21 mouse cellular contexts compared by ENCODE assay signal in the genomic region with DNA sequence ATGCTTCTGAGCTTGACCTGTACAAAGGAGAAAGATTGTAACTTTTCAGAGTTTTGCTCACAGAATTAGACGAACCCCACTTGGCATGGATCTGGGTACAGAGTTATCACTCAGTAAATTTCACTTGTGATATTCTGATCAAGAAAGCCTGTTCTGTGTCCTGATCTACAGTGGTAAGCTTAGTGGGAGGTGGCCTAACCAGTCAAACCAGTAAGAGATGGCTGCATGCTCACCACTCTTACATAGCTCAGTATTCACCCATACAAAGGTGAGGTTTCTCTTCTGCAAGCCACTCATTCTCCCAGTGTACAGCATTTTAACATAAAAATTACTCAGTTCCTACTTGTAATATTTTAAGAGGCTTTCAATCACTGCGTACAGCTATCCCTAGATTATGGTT.
"Had no signal": no experiment of that assay in that cellular context is flagged by ENCODE, and none has a peak within 500 bp of the region (broad histone marks: within the 10 kb centered on the region; RNA-seq: fewer than 3 reads in every experiment).

No protein-coding gene starts in this region.

- DNase-seq: liver; liver, embryonic 13.5 days; liver, postnatal 0 days; lung, embryonic 14.5 days; lung, postnatal 14 days; retina, postnatal 1 day; right cerebral cortex, adult 18-20 months; right cerebral cortex, postnatal 25 days; right cerebral cortex, postnatal 4 days; spleen, adult 18-20 months; thymus, adult 18-20 months; thymus, postnatal 14 days; thymus, postnatal 36 days had no signal

- H3K4me2 ChIP-seq: liver, embryonic 11.5 days; liver, embryonic 13.5 days; liver, embryonic 15.5 days; lung, embryonic 14.5 days; midbrain, embryonic 11.5 days; midbrain, embryonic 13.5 days; midbrain, embryonic 15.5 days; neural tube, embryonic 12.5 days had no signal

- H3K27me3 ChIP-seq: liver, embryonic 13.5 days; liver, embryonic 15.5 days; megakaryocyte, embryonic 14.5 days; midbrain, embryonic 13.5 days; midbrain, embryonic 15.5 days; neural tube, embryonic 12.5 days had no signal

- H3K36me3 ChIP-seq: liver, embryonic 13.5 days; liver, embryonic 15.5 days; midbrain, embryonic 13.5 days; midbrain, embryonic 15.5 days; neural tube, embryonic 12.5 days had no signal

- H3K9me3 ChIP-seq: liver, embryonic 13.5 days; liver, embryonic 15.5 days; megakaryocyte, embryonic 14.5 days; midbrain, embryonic 13.5 days; midbrain, embryonic 15.5 days; neural tube, embryonic 12.5 days had no signal

- H3K27ac ChIP-seq: liver, embryonic 13.5 days; liver, embryonic 15.5 days; macrophage; midbrain, embryonic 13.5 days; midbrain, embryonic 15.5 days; neural tube, embryonic 12.5 days had no signal

- H3K9ac ChIP-seq: liver, embryonic 13.5 days; liver, embryonic 15.5 days; liver, postnatal 0 days; lung, embryonic 14.5 days; midbrain, embryonic 13.5 days; midbrain, embryonic 15.5 days; neural tube, embryonic 12.5 days had no signal

- H3K4me3 ChIP-seq: liver, embryonic 13.5 days; liver, embryonic 15.5 days; megakaryocyte, embryonic 14.5 days; midbrain, embryonic 13.5 days; midbrain, embryonic 15.5 days; neural tube, embryonic 12.5 days had no signal

- H3K4me1 ChIP-seq: liver, embryonic 15.5 days; midbrain, embryonic 15.5 days; neural tube, embryonic 12.5 days had no signal

- ATAC-seq: liver, postnatal 0 days; midbrain, embryonic 13.5 days; midbrain, embryonic 15.5 days had no signal
